Mouse (Mus musculus) bone marrow, adult 2 months (tissue): ENCODE measurements around the gene Dlx3. TPM values are rescaled to one million over a fixed set of nuclear protein-coding genes. Genes with fewer than 3 reads are reported as not detected.

ENCODE experiments used
- H3K27ac ChIP-seq: fragments of 200-500 bp; 2 replicates; pipeline ENCODE4 v1.5.1; 2012; ENCODE audit warnings: low read depth, mild to moderate bottlenecking, control low read depth, inconsistent platforms, low read length; ENCODE audit not compliant: control insufficient read depth, poor library complexity, insufficient read depth
- H3K4me1 ChIP-seq: fragments of 200-500 bp; 2 replicates; pipeline ENCODE4 v1.6.1; 2011; ENCODE audit warnings: low read length; ENCODE audit not compliant: control insufficient read depth, insufficient read depth
- H3K4me3 ChIP-seq: fragments of 200-500 bp; replicated peaks from 2 replicates; pipeline ENCODE3; 2011; ENCODE audit warnings: mild to moderate bottlenecking, low read depth, low read length, control low read depth; ENCODE audit not compliant: control insufficient read depth
- CTCF ChIP-seq: fragments of 200-500 bp; IDR thresholded peaks from 2 replicates; pipeline ENCODE4 v1.5.1; 2011; ENCODE audit warnings: low read length, control low read depth; ENCODE audit not compliant: control insufficient read depth, insufficient read depth
- POLR2A ChIP-seq: fragments of 200-500 bp; IDR thresholded peaks from 2 replicates; pipeline ENCODE4 v1.6.1; 2011; ENCODE audit warnings: low read depth, mild to moderate bottlenecking, control low read depth, low read length, borderline replicate concordance; ENCODE audit not compliant: control insufficient read depth
- WGBS: fragments of 180-500 bp; shearing (Covaris S2); methylation state at CpG from one replicate; pipeline ENCODE4 v1.1.7; 2018; 5-methylcytosine and 5-hydroxymethylcytosine counted together
- polyA plus RNA-seq: library from polyadenylated mRNA; stranded (reverse); fragments of >200 nt; gene quantifications from 2 replicates; pipeline ENCODE4 v1.2.4, GENCODE M21; 2011; ENCODE audit warnings: low replicate concordance; ENCODE audit not compliant: missing spikeins, insufficient read depth, insufficient read length

Gene Dlx3
- polyA plus RNA-seq, 1 experiment: 0.57 TPM

GRCm38 (mm10) chr11:95076041-95076535 lies 43.8 kb upstream of the Dlx3 start:
- TF ChIP-seq POLR2A (no peak), CTCF (0 out of 2 replicates have a peak, but pooled peaks have one; percentile 18)
- no peaks in the 10 kb centered on the region for H3K4me1 ChIP-seq
- WGBS: 2% methylated on average over 42 of the region's 42 CpGs
- peak overlapping the region; percentile 43 for H3K4me3 ChIP-seq
- no peak overlapping the region for H3K27ac ChIP-seq

GRCm38 (mm10) chr11:95076536-95077111 lies 43.3 kb upstream of the Dlx3 start, which contains the start of gene Itga3:
Gene Itga3 (minus strand): TSS chr11:95076801.
- peak within 1 kb of the TSS; percentile 43 for H3K4me3 ChIP-seq
- no peak within 1 kb of the TSS for H3K27ac ChIP-seq
- 1% methylated on average over 51 of the region's 51 CpGs for WGBS
- H3K4me1 ChIP-seq: no peaks in the 10 kb centered on the region
- TF ChIP-seq POLR2A (no peak; the same call in 1 of the 2 replicates), CTCF (no peak)

GRCm38 (mm10) chr11:95077956-95078355 lies 42.0 kb upstream of the Dlx3 start:
- TF ChIP-seq POLR2A: no peak
- TF ChIP-seq CTCF: no peak
- WGBS: 14% methylated on average over 7 of the region's 7 CpGs
- Histone ChIP-seq H3K27ac (no peak overlapping the region), H3K4me1 (no peaks in the 10 kb centered on the region), H3K4me3 (no peak overlapping the region)

- no peak overlapping the region for H3K4me3 ChIP-seq
- H3K4me1 ChIP-seq: no peaks in the 10 kb centered on the region
- 64% methylated on average over 6 of the region's 6 CpGs for WGBS
- no peak overlapping the region for H3K27ac ChIP-seq
- TF ChIP-seq POLR2A (no peak), CTCF (no peak)
These were observed 40.6 kb upstream of the Dlx3 start for GRCm38 (mm10) chr11:95079256-95079875.

GRCm38 (mm10) chr11:95080783-95081182 lies 39.1 kb upstream of the Dlx3 start:
- TF ChIP-seq CTCF (no peak), POLR2A (no peak)
- 85% methylated on average over 6 of the region's 6 CpGs for WGBS
- Histone ChIP-seq H3K4me1 (no peaks in the 10 kb centered on the region), H3K27ac (no peak overlapping the region), H3K4me3 (no peak overlapping the region)

GRCm38 (mm10) chr11:95082896-95083295 lies 37.0 kb upstream of the Dlx3 start:
- Histone ChIP-seq H3K27ac (no peak overlapping the region), H3K4me3 (no peak overlapping the region), H3K4me1 (no peaks in the 10 kb centered on the region)
- 43% methylated on average over 7 of the region's 7 CpGs for whole genome bisulfite sequencing
- TF ChIP-seq POLR2A (no peak), CTCF (no peak)

- H3K4me1 ChIP-seq: no peaks in the 10 kb centered on the region
- H3K27ac ChIP-seq: no peak overlapping the region
- H3K4me3 ChIP-seq: no peak overlapping the region
- TF ChIP-seq CTCF: no peak
- no peak for TF ChIP-seq POLR2A
- 74% methylated on average over 4 of the region's 4 CpGs for WGBS
These were observed 35.7 kb upstream of the Dlx3 start for GRCm38 (mm10) chr11:95084175-95084574.

GRCm38 (mm10) chr11:95084811-95085382 lies 35.0 kb upstream of the Dlx3 start:
- 63% methylated on average over 5 of the region's 5 CpGs for WGBS
- Histone ChIP-seq H3K27ac (no peak overlapping the region), H3K4me3 (no peak overlapping the region), H3K4me1 (no peaks in the 10 kb centered on the region)
- TF ChIP-seq CTCF (no peak), POLR2A (no peak)
